Mouse (Mus musculus): Measurements from ENCODE around the gene Efna2. TPM values are rescaled to one million over a fixed set of nuclear protein-coding genes. Genes with fewer than 3 reads are reported as not detected.
"Not testable (repeated sequence)": the region's sequence is repeated elsewhere in the genome, so short reads cannot be mapped to it uniquely, and the experiment has no call there.

The Efna2 gene
- polyA plus RNA-seq, 1 experiment from 2014 or later: 7.4 TPM

DNA sequence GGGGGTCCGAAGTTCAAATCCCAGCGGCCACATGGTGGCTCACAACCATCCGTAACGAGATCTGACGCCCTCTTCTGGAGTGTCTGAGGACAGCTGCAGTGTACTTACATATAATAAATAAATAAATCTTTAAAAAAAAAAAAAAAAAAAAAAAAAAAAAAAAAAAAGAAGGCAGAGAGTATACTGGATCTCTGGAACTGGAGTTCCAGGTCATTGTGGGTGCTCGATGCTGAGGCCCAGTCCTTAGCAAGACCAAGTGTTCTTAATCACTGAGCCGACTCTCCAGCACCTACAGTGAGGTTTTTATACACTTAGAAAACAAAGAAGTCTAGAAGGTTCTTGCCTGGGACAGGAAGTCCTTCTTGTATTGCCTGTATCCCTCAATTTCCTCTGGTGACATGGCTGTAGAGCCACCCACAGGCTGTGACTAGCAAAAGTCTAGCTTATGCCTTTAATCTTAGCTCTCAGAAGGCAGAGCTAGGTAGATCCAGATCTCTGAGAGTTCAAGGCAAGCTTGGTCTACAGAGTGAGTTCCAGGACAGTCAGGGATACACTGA is 32.3 kb downstream of the Efna2 start:
- H3K36me3 ChIP-seq (ENCODE audit: control insufficient read depth, insufficient read depth, low read length); H3K4me1 ChIP-seq (ENCODE audit: control insufficient read depth, insufficient read depth, low read length); H3K4me3 ChIP-seq (ENCODE audit: low read length); H3K9ac ChIP-seq (ENCODE audit: low read depth, low read length); H3K27me3 ChIP-seq (replicated peaks; ENCODE audit: control insufficient read depth, insufficient read depth, low read length); H3K9me3 ChIP-seq (ENCODE audit: control insufficient read depth, low read length); H3K27ac ChIP-seq (ENCODE audit: low read length); ATAC-seq; H3K4me2 ChIP-seq (ENCODE audit: low read depth, low read length): not testable (repeated sequence)
- WGBS: 79% methylated on average over 7 of the region's 7 CpGs

DNA sequence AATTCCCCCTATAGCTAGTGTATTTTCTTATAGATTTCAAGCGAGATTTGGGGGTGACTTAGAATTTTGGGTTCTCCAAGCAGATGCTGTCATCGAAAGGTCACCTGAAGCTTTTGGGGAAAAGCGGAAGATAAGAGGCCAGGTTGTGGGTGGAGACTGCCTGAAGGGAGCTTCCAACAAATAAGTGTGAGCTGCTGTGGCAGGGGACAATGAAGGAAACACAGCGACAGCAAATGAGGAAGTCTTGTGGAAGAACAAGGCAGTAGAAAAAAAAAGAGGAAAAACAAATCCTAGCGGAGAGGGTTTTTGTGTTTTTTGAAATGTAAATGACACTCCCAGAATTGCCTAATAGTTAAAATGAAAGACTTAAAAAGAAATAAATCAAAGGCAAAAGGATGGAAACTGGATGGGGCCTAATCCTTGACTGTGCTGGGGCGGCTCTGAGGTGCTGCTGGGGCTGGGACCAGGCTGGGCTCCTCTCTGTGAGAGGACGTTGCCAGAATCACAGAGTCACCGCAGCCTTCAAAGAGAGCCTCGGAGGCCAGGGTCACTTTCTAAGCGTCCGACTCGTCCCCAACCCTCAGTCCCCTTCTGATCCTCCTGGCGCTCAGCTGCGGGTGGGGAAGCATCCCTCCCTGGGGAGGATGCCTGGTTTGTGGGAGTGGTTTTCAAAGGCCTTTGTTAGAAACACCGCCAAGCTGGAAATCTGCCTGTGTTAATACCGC is 35.9 kb downstream of the Efna2 start:
- no peaks in the 10 kb centered on the region for H3K4me1 ChIP-seq (ENCODE audit: control insufficient read depth, insufficient read depth, low read length)
- H3K4me3 ChIP-seq (ENCODE audit: low read length): no peak overlapping the region
- no peak for ATAC-seq
- H3K9ac ChIP-seq (ENCODE audit: low read depth, low read length): no peak overlapping the region
- no peaks in the 10 kb centered on the region for H3K9me3 ChIP-seq (ENCODE audit: control insufficient read depth, low read length)
- H3K27ac ChIP-seq (ENCODE audit: low read length): no peak overlapping the region
- WGBS: 35% methylated on average over 16 of the region's 16 CpGs
- no peak overlapping the region for H3K4me2 ChIP-seq (ENCODE audit: low read depth, low read length)
- H3K27me3 ChIP-seq (replicated peaks; ENCODE audit: control insufficient read depth, insufficient read depth, low read length): no peaks in the 10 kb centered on the region
- H3K36me3 ChIP-seq (ENCODE audit: control insufficient read depth, insufficient read depth, low read length): no peaks in the 10 kb centered on the region

- Histone ChIP-seq H3K4me1 (ENCODE audit: control insufficient read depth, insufficient read depth, low read length) (peaks cover 2% of the 10 kb centered on the region; the same call in 1 of the 2 replicates), H3K27me3 (replicated peaks; ENCODE audit: control insufficient read depth, insufficient read depth, low read length) (no peaks in the 10 kb centered on the region), H3K4me3 (ENCODE audit: low read length) (no peak overlapping the region), H3K9me3 (ENCODE audit: control insufficient read depth, low read length) (no peaks in the 10 kb centered on the region), H3K9ac (ENCODE audit: low read depth, low read length) (no peak overlapping the region), H3K4me2 (ENCODE audit: low read depth, low read length) (no peak overlapping the region), H3K27ac (ENCODE audit: low read length) (no peak overlapping the region), H3K36me3 (ENCODE audit: control insufficient read depth, insufficient read depth, low read length) (no peaks in the 10 kb centered on the region)
- ATAC-seq: no peak
- WGBS: 52% methylated on average over 7 of the region's 9 CpGs
These were observed 41.4 kb downstream of the Efna2 start for GRCm38 (mm10) chr10:80220676-80221075.

GRCm38 (mm10) chr10:80223137-80223536 is 43.9 kb downstream of the Efna2 start:
- ATAC-seq; H3K4me2 ChIP-seq (ENCODE audit: low read depth, low read length); H3K27ac ChIP-seq (ENCODE audit: low read length); H3K9ac ChIP-seq (ENCODE audit: low read depth, low read length); H3K27me3 ChIP-seq (replicated peaks; ENCODE audit: control insufficient read depth, insufficient read depth, low read length); H3K4me3 ChIP-seq (ENCODE audit: low read length); H3K36me3 ChIP-seq (ENCODE audit: control insufficient read depth, insufficient read depth, low read length); H3K9me3 ChIP-seq (ENCODE audit: control insufficient read depth, low read length): not testable (repeated sequence)
- peaks cover 18% of the 10 kb centered on the region for H3K4me1 ChIP-seq (ENCODE audit: control insufficient read depth, insufficient read depth, low read length)
- WGBS: 84% methylated on average over 2 of the region's 2 CpGs

DNA sequence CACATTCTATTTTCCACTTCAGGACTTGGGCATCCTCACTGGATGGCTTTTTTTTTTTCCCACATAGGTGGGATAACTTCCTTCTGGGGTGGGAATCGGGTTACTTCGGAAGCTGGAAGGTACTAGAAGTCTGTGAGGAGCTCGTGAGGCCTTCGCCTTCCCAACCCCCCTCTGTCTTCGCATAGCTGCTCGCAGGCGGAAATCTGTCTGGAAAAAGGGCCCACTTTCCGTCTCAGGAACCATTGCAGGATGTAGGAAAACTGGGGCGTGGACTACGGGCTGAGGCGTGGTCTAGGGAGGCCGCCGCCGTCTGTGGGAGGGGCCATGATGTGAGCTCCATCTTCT is 46.8 kb downstream of the Efna2 start:
- peak overlapping the region; percentile 54 for H3K4me2 ChIP-seq (ENCODE audit: low read depth, low read length)
- peaks cover 27% of the 10 kb centered on the region for H3K4me1 ChIP-seq (ENCODE audit: control insufficient read depth, insufficient read depth, low read length)
- H3K27ac ChIP-seq (ENCODE audit: low read length): peak overlapping the region; percentile 90
- WGBS: under 1% methylated on average over 14 of the region's 14 CpGs
- H3K9me3 ChIP-seq (ENCODE audit: control insufficient read depth, low read length): no peaks in the 10 kb centered on the region
- H3K27me3 ChIP-seq (replicated peaks; ENCODE audit: control insufficient read depth, insufficient read depth, low read length): no peaks in the 10 kb centered on the region
- H3K36me3 ChIP-seq (ENCODE audit: control insufficient read depth, insufficient read depth, low read length): peaks cover 7% of the 10 kb centered on the region
- peak overlapping the region; percentile 83 for H3K4me3 ChIP-seq (ENCODE audit: low read length)
- ATAC-seq: no peak
- peak overlapping the region; percentile 64 for H3K9ac ChIP-seq (ENCODE audit: low read depth, low read length)

- H3K4me2 ChIP-seq (ENCODE audit: low read depth, low read length): peak within 1 kb of the TSS; percentile 73
- no peaks in the 10 kb centered on the region for H3K27me3 ChIP-seq (replicated peaks; ENCODE audit: control insufficient read depth, insufficient read depth, low read length)
- peak; percentile 99 for ATAC-seq
- no peaks in the 10 kb centered on the region for H3K9me3 ChIP-seq (ENCODE audit: control insufficient read depth, low read length)
- H3K4me1 ChIP-seq (ENCODE audit: control insufficient read depth, insufficient read depth, low read length): peaks cover 27% of the 10 kb centered on the region
- H3K9ac ChIP-seq (ENCODE audit: low read depth, low read length): peak within 1 kb of the TSS; percentile 95
- peaks cover 7% of the 10 kb centered on the region for H3K36me3 ChIP-seq (ENCODE audit: control insufficient read depth, insufficient read depth, low read length)
- H3K4me3 ChIP-seq (ENCODE audit: low read length): peak within 1 kb of the TSS; percentile 83
- WGBS: 0% methylated on average over 68 of the region's 75 CpGs
- H3K27ac ChIP-seq (ENCODE audit: low read length): peak within 1 kb of the TSS; percentile 90
These were observed 47.3 kb downstream of the Efna2 start, which contains the start of gene Mum1 for GRCm38 (mm10) chr10:80226416-80227165. Mum1 (plus strand) TSS chr10:80226434.

- Histone ChIP-seq H3K27me3 (replicated peaks; ENCODE audit: control insufficient read depth, insufficient read depth, low read length) (no peaks in the 10 kb centered on the region), H3K9me3 (ENCODE audit: control insufficient read depth, low read length) (no peaks in the 10 kb centered on the region)
- 2% methylated on average over 10 of the region's 10 CpGs for WGBS
These were observed 47.9 kb downstream of the Efna2 start for GRCm38 (mm10) chr10:80227166-80227539.

GRCm38 (mm10) chr10:80227877-80228775 is 48.8 kb downstream of the Efna2 start:
- no peak for ATAC-seq
- Histone ChIP-seq H3K9ac (ENCODE audit: low read depth, low read length) (peak overlapping the region; percentile 95), H3K4me3 (ENCODE audit: low read length) (peak overlapping the region; percentile 83), H3K36me3 (ENCODE audit: control insufficient read depth, insufficient read depth, low read length) (peaks cover 8% of the 10 kb centered on the region), H3K27ac (ENCODE audit: low read length) (peak overlapping the region; percentile 90), H3K9me3 (ENCODE audit: control insufficient read depth, low read length) (no peaks in the 10 kb centered on the region), H3K4me2 (ENCODE audit: low read depth, low read length) (peak overlapping the region; percentile 73), H3K27me3 (replicated peaks; ENCODE audit: control insufficient read depth, insufficient read depth, low read length) (no peaks in the 10 kb centered on the region), H3K4me1 (ENCODE audit: control insufficient read depth, insufficient read depth, low read length) (peaks cover 35% of the 10 kb centered on the region)
- 40% methylated on average over 15 of the region's 15 CpGs for WGBS

More at GRCm38 (mm10) chr10:80227166-80227539, 47.9 kb downstream of the Efna2 start:
- Histone ChIP-seq H3K36me3 (ENCODE audit: control insufficient read depth, insufficient read depth, low read length) (peaks cover 7% of the 10 kb centered on the region), H3K4me2 (ENCODE audit: low read depth, low read length) (peak overlapping the region; percentile 73), H3K4me3 (ENCODE audit: low read length) (peak overlapping the region; percentile 83), H3K4me1 (ENCODE audit: control insufficient read depth, insufficient read depth, low read length) (peaks cover 27% of the 10 kb centered on the region), H3K27ac (ENCODE audit: low read length) (peak overlapping the region; percentile 90), H3K9ac (ENCODE audit: low read depth, low read length) (peak overlapping the region; percentile 95)
- peak; percentile 2; the same call in 1 of the 2 replicates for ATAC-seq
